Mouse (Mus musculus): ENCODE results near the gene Etv5. TPM values are rescaled to one million over a fixed set of nuclear protein-coding genes. Genes with fewer than 3 reads are reported as not detected.
A peak's percentile ranks its signal among the peaks of the same experiment; 100 is the strongest.

The Etv5 gene
- polyA plus RNA-seq, 1 experiment from 2014 or later, result 31.8 TPM

DNA sequence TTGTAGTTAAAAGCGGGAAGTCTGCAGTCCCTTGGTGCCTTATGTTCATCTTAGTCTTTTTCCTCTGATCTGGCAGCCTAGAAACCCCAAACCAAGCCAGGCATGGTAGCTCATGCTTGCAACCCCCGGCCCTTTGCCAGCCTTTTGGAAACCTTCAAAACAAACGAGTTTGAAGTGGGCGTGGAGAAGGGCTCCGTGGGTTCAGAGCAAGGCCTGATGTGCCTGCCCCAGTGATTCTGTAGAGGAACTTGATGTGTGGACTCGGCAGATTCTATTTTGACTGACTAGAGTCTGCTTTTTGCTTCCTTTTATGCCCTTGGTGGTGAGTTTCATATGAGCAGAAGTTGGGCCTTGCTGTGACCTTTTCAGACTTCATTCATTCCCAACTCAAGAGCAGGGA lies 5.3 kb upstream of the Etv5 start:
- Histone ChIP-seq H3K27me3 (peaks cover 6% of the 10 kb centered on the region; the same call in 1 of the 2 replicates), H3K9ac (no peak overlapping the region), H3K9me3 (replicated peaks) (no peaks in the 10 kb centered on the region), H3K27ac (replicated peaks) (no peak overlapping the region), H3K4me3 (replicated peaks) (no peak overlapping the region), H3K4me2 (replicated peaks) (no peak overlapping the region), H3K4me1 (peaks cover 12% of the 10 kb centered on the region), H3K36me3 (no peaks in the 10 kb centered on the region)
- ATAC-seq (ENCODE audit: insufficient number of reproducible peaks, low FRiP score, low TSS enrichment, low read depth), result no peak
- WGBS, result 26% methylated on average over 6 of the region's 6 CpGs

GRCm38 (mm10) chr16:22442202-22442601 lies 2.7 kb upstream of the Etv5 start:
- H3K4me2 ChIP-seq (replicated peaks), result no peak overlapping the region
- H3K36me3 ChIP-seq, result no peaks in the 10 kb centered on the region
- no peak overlapping the region for H3K4me3 ChIP-seq (replicated peaks)
- 40% methylated on average over 7 of the region's 7 CpGs for WGBS
- H3K27ac ChIP-seq (replicated peaks), result no peak overlapping the region
- H3K9me3 ChIP-seq (replicated peaks), result no peaks in the 10 kb centered on the region
- peaks cover 6% of the 10 kb centered on the region; the same call in 1 of the 2 replicates for H3K27me3 ChIP-seq
- no peak for ATAC-seq (ENCODE audit: insufficient number of reproducible peaks, low FRiP score, low TSS enrichment, low read depth)
- H3K9ac ChIP-seq, result no peak overlapping the region
- H3K4me1 ChIP-seq, result peaks cover 24% of the 10 kb centered on the region

DNA sequence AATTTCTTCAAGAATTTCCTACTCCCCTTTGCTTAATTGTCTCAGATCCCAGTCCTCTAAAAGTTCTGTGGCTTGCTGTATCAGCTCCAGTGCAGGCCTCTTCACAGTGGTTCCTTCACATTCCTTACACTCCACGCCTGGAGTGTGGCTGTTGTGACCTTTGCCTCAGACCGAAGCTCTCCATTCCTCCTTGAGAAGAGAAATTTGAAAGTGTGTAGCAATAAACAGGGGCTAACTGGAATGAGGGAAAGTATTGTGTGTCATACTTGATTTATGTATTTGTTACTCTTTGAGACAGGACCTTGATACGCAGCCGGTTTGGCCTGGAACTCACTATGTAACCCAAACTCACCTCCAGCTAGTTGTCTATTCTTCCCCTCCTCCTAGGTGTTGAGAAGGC lies 1.8 kb upstream of the Etv5 start:
- Histone ChIP-seq H3K9ac (no peak overlapping the region), H3K9me3 (replicated peaks) (no peaks in the 10 kb centered on the region), H3K4me2 (replicated peaks) (no peak overlapping the region), H3K27me3 (peaks cover 6% of the 10 kb centered on the region; the same call in 1 of the 2 replicates), H3K4me3 (replicated peaks) (no peak overlapping the region), H3K36me3 (no peaks in the 10 kb centered on the region), H3K27ac (replicated peaks) (no peak overlapping the region), H3K4me1 (peaks cover 24% of the 10 kb centered on the region)
- no peak for ATAC-seq (ENCODE audit: insufficient number of reproducible peaks, low FRiP score, low TSS enrichment, low read depth)
- 88% methylated on average over 4 of the region's 4 CpGs for WGBS

DNA sequence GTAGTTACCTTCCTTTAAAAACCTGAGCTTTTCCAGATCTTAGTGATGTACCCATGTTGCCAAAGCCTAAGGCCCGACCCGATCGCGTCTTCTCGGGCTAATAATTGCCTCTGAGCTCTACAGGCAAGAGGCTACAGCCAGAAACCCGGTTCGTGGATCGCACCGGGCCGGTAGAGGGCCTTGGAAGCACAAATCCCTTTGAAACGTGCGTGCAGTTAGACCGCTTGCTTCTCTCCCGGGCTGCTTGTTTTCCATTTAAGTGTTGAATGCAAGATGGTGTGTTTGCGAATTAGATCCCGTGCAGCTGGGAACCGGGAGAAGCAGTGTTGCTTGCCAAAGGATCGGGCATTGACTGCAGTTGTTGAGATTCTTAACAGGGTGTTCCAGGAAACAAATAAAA lies 750 bp upstream of the Etv5 start:
- H3K4me2 ChIP-seq (replicated peaks), result peak overlapping the region; percentile 95
- H3K9ac ChIP-seq, result peak overlapping the region; percentile 23; the same call in 1 of the 2 replicates
- no peaks in the 10 kb centered on the region for H3K9me3 ChIP-seq (replicated peaks)
- peak overlapping the region; percentile 88 for H3K27ac ChIP-seq (replicated peaks)
- peaks cover 6% of the 10 kb centered on the region; the same call in 1 of the 2 replicates for H3K27me3 ChIP-seq
- H3K4me3 ChIP-seq (replicated peaks), result peak overlapping the region; percentile 85
- under 1% methylated on average over 18 of the region's 18 CpGs for WGBS
- H3K4me1 ChIP-seq, result peaks cover 24% of the 10 kb centered on the region
- H3K36me3 ChIP-seq, result no peaks in the 10 kb centered on the region
- ATAC-seq (ENCODE audit: insufficient number of reproducible peaks, low FRiP score, low TSS enrichment, low read depth), result no peak

GRCm38 (mm10) chr16:22438441-22439373 lies 812 bp downstream of the Etv5 start:
- peak overlapping the region; percentile 71 for H3K9ac ChIP-seq
- peak overlapping the region; percentile 83 for H3K27ac ChIP-seq (replicated peaks)
- H3K27me3 ChIP-seq, result peaks cover 6% of the 10 kb centered on the region; the same call in 1 of the 2 replicates
- under 1% methylated on average over 59 of the region's 59 CpGs for WGBS
- no peaks in the 10 kb centered on the region for H3K36me3 ChIP-seq
- ATAC-seq (ENCODE audit: insufficient number of reproducible peaks, low FRiP score, low TSS enrichment, low read depth), result peak; percentile 18; the same call in 1 of the 2 replicates
- peaks cover 24% of the 10 kb centered on the region for H3K4me1 ChIP-seq
- H3K4me2 ChIP-seq (replicated peaks), result peak overlapping the region; percentile 95
- H3K4me3 ChIP-seq (replicated peaks), result peak overlapping the region; percentile 85
- no peaks in the 10 kb centered on the region for H3K9me3 ChIP-seq (replicated peaks)

DNA sequence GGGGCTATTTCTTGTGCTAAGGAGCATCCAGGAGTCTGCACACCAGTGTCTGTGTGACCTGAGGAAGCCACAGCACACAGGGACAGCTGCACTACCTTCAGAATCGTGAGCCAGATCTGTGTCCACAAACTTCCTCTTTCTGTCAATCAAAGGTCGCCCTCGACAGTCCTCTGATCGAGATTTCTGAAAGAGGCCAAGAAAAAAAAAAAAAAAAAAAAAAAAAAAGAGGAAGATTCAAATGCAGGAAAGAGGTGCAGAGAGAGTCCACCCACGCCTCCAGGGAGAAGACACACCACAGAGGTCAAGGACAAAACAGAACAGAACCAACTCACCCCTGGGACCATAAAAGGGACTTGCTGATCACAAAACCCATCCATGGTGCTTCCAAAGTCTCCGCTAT lies 3.4 kb downstream of the Etv5 start:
- WGBS, result 42% methylated on average over 6 of the region's 6 CpGs
- no peaks in the 10 kb centered on the region for H3K36me3 ChIP-seq
- H3K9ac ChIP-seq, result no peak overlapping the region
- H3K4me1 ChIP-seq, result peaks cover 22% of the 10 kb centered on the region
- no peak for ATAC-seq (ENCODE audit: insufficient number of reproducible peaks, low FRiP score, low TSS enrichment, low read depth)
- peaks cover under 1% of the 10 kb centered on the region; the same call in 1 of the 2 replicates for H3K27me3 ChIP-seq
- H3K27ac ChIP-seq (replicated peaks), result no peak overlapping the region
- H3K4me3 ChIP-seq (replicated peaks), result no peak overlapping the region
- no peaks in the 10 kb centered on the region for H3K9me3 ChIP-seq (replicated peaks)
- H3K4me2 ChIP-seq (replicated peaks), result no peak overlapping the region

DNA sequence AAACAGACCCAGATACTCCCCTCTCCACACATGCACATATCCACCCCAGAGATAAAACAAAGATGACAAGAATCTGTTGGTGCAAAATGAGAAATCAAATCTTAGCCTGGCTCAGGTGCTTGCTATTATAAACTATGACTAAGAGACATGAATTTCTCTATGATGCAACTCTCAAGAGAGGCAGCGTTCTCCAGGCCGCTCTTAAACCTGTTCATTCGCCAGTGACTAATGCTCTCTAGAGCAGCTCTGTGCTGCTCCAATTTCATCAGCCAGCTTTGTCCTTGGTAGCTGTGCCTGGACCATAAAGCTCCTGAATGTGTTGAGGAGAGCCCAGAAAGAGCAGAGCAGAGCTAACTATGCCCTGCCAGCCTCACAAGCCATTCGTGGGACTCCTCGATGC lies 5.0 kb downstream of the Etv5 start:
- no peak overlapping the region for H3K4me2 ChIP-seq (replicated peaks)
- no peak overlapping the region for H3K4me3 ChIP-seq (replicated peaks)
- ATAC-seq (ENCODE audit: insufficient number of reproducible peaks, low FRiP score, low TSS enrichment, low read depth), result no peak
- H3K9me3 ChIP-seq (replicated peaks), result no peaks in the 10 kb centered on the region
- no peaks in the 10 kb centered on the region for H3K36me3 ChIP-seq
- H3K27me3 ChIP-seq, result no peaks in the 10 kb centered on the region
- WGBS, result 64% methylated on average over 5 of the region's 5 CpGs
- H3K4me1 ChIP-seq, result peaks cover 25% of the 10 kb centered on the region
- no peak overlapping the region for H3K9ac ChIP-seq
- no peak overlapping the region for H3K27ac ChIP-seq (replicated peaks)

GRCm38 (mm10) chr16:22433944-22434343 lies 5.6 kb downstream of the Etv5 start:
- 34% methylated on average over 12 of the region's 12 CpGs for WGBS

GRCm38 (mm10) chr16:22431773-22432172 lies 7.7 kb downstream of the Etv5 start:
- no peak overlapping the region for H3K27ac ChIP-seq (replicated peaks)
- ATAC-seq (ENCODE audit: insufficient number of reproducible peaks, low FRiP score, low TSS enrichment, low read depth), result no peak
- H3K27me3 ChIP-seq, result no peaks in the 10 kb centered on the region
- WGBS, result 82% methylated on average over 12 of the region's 12 CpGs
- peaks cover 28% of the 10 kb centered on the region for H3K4me1 ChIP-seq
- no peak overlapping the region for H3K9ac ChIP-seq
- H3K36me3 ChIP-seq, result no peaks in the 10 kb centered on the region
- no peaks in the 10 kb centered on the region for H3K9me3 ChIP-seq (replicated peaks)
- H3K4me3 ChIP-seq (replicated peaks), result no peak overlapping the region
- H3K4me2 ChIP-seq (replicated peaks), result no peak overlapping the region

More at GRCm38 (mm10) chr16:22433944-22434343, 5.6 kb downstream of the Etv5 start:
- no peak for ATAC-seq (ENCODE audit: insufficient number of reproducible peaks, low FRiP score, low TSS enrichment, low read depth)
- no peak overlapping the region for H3K4me2 ChIP-seq (replicated peaks)
- no peaks in the 10 kb centered on the region for H3K9me3 ChIP-seq (replicated peaks)
- H3K27me3 ChIP-seq, result no peaks in the 10 kb centered on the region
- no peak overlapping the region for H3K27ac ChIP-seq (replicated peaks)
- H3K4me3 ChIP-seq (replicated peaks), result no peak overlapping the region
- peaks cover 30% of the 10 kb centered on the region for H3K4me1 ChIP-seq
- H3K36me3 ChIP-seq, result no peaks in the 10 kb centered on the region
- H3K9ac ChIP-seq, result no peak overlapping the region

- 63% methylated on average over 2 of the region's 2 CpGs for WGBS
- no peak for ATAC-seq (ENCODE audit: insufficient number of reproducible peaks, low FRiP score, low TSS enrichment, low read depth)
- Histone ChIP-seq H3K27me3 (no peaks in the 10 kb centered on the region), H3K4me1 (peaks cover 28% of the 10 kb centered on the region), H3K4me3 (replicated peaks) (no peak overlapping the region), H3K9me3 (replicated peaks) (no peaks in the 10 kb centered on the region), H3K9ac (no peak overlapping the region), H3K27ac (replicated peaks) (no peak overlapping the region), H3K4me2 (replicated peaks) (no peak overlapping the region), H3K36me3 (no peaks in the 10 kb centered on the region)
Measured at GRCm38 (mm10) chr16:22431335-22431734, 8.2 kb downstream of the Etv5 start.

- Histone ChIP-seq H3K4me1 (peaks cover 28% of the 10 kb centered on the region), H3K4me2 (replicated peaks) (0 out of 2 replicates have a peak overlapping the region, but pooled peaks have one; percentile 11), H3K9me3 (replicated peaks) (no peaks in the 10 kb centered on the region), H3K9ac (no peak overlapping the region), H3K27ac (replicated peaks) (peak overlapping the region; percentile 70; the same call in 1 of the 2 replicates), H3K27me3 (no peaks in the 10 kb centered on the region), H3K4me3 (replicated peaks) (no peak overlapping the region), H3K36me3 (no peaks in the 10 kb centered on the region)
- whole genome bisulfite sequencing, result 43% methylated on average over 16 of the region's 16 CpGs
- no peak for ATAC-seq (ENCODE audit: insufficient number of reproducible peaks, low FRiP score, low TSS enrichment, low read depth)
Measured at GRCm38 (mm10) chr16:22430211-22430951, 9.1 kb downstream of the Etv5 start.

Measured in embryonic facial prominence, embryonic 15.5 days (tissue).